Mouse (Mus musculus): ENCODE results near the gene Mrps18a.

The Mrps18a gene

DNA sequence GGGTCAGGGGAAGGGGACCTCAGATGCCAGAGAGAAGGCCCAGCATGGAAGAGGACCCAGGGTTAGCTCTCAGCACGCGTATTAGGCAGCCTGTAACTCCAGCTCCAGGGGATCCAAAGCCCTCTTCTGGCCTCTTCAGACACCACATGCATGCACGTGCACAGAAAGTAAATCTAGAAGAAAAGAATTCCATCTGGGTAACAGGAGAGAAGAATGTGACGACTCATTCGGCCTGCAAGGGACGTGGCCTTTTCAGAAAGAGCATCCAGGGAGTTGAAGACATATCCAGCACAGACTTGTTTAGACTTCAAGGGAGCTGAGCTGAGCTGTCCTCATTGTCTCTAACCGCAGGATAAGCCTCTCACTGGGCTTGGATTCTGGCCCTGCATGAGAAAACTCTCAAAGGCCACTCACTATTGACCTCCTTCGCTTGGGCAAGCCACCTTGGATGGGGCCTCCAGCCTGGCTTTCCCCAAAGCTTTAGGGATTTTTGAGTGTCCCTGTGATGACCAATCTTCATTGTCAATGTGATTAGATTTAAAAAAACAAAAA lies 8.1 kb upstream of the Mrps18a start:
- no peak for DNase-seq

GRCm38 (mm10) chr17:46104487-46104886 lies 6.3 kb upstream of the Mrps18a start:
- peak; percentile 82 to 92 for DNase-seq

GRCm38 (mm10) chr17:46108286-46108685 lies 2.5 kb upstream of the Mrps18a start:
- no peak for DNase-seq

- peak; percentile 61 to 75 for DNase-seq
These were observed 4.7 kb downstream of the Mrps18a start for GRCm38 (mm10) chr17:46115489-46115888.

DNA sequence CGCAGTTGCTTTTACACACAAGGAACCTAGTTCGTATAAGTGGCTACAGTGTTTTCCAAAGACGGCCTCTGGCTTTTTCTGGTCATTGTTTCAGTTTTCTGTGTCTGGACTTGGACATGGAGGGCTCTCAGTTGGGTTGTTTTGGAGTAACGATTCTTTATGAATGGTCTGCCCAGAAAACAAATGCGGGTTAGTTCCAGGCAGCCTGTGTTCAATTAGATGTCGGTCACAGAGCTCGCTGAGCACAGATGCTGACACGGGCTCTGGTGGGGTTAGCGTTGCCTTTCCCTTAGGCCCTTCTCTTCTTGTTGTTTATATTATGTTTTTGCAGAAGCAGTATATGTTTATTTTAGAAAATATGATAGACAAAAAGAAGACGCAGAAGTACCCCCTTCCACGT lies 5.4 kb downstream of the Mrps18a start:
- no peak for DNase-seq

GRCm38 (mm10) chr17:46116881-46117280 lies 6.1 kb downstream of the Mrps18a start:
- peak in 1 of 2 experiments; percentile 46 for DNase-seq

GRCm38 (mm10) chr17:46117623-46118422 lies 7.0 kb downstream of the Mrps18a start:
- DNase-seq: peak in 1 of 2 experiments; percentile 28

DNA sequence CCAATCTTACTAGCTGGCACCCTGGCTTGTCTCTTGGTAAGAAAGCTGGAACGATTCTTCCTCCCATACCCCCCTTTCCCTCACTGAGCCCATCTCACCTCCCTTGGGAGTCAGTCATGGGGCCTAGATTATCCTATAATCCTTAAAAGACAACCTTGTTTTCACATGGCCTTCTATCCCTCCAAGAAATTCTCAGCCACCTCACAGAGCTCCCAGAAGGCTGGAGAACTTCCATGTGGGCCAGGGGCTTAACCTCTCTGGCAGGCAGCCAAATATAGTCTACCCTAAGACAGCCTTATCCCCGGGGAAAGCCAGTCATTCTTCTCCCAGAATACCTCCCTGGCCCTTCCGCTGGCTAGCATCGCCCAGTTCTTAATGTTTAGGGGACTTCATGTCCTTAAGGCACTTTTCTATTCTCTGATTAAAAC lies 7.7 kb downstream of the Mrps18a start:
- DNase-seq: no peak

- DNase-seq: no peak
These were observed 8.9 kb downstream of the Mrps18a start for GRCm38 (mm10) chr17:46119641-46120040.

DNA sequence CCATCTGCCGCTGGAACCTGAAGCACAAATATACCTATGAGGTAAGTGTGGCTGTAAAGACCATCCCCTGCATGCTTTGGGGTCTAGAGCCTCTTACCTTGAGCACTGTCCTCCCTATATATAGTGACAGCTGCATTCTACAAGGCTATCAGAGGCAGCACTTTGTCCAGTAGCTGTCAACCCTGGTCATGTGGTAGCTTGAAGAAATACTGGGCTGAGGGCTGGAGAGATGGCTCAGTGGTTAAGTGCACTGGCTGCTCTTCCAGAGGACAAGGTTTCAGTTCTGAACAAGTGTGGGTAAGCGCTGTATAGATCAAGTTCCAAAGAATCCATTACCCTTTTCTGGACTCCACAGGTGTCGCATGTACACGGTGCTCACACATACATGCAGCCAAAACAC lies 12.0 kb downstream of the Mrps18a start:
- DNase-seq: no peak

DNA sequence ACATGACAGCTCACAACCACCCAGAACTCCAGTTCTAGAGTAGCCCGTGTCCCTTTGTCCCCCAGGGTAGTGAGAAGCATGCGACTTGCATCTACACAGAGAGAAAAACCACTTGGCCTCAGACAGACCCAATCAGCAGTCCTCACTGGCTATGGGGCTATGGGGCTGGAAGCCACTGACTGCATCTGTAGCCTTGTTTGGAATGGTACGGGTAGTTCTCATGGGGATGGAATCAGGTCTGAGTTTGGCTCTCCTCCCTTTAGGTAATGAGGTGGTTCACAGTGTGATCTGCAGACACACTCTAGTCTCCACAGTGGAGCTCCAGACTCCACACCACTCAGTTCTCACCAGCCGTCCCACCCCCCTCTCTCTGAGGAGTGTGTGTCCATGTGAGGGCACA lies 12.5 kb downstream of the Mrps18a start:
- no peak for DNase-seq

DNA sequence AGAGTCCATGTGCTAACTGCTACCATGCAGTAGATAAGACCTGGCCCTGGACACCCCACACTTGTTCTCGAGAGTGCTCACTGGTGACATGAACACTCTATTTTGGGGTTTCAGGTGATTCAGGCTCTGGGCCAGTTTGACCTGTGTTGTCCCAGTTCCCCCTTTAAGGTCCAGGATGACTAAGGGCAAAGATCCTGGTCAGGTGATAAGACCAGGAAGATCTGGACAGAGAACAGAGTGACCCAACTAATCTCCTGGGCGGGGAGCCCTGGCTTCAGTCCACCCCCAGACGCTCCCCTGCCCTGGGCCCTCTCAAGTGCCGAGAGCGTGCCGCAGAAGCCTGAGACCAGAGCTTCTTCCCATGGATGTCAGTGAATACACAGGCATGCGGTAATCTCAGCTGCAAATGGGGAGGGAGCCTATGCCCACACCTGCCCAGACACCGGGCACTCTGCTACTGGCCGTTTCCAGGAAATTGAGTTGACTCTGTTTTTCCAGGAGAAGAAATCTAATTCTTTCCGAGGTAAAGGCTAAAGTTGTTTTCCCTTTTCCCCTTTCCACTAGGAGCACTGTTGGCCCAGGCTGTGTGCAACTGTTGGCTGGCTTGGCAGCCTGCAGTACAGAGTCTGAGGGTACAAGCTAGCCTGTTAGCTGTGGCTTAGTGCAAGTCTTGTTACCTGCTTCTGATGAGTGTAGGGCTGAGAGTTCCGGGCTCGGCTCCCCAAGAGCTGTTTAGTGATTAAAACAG lies 13.3 kb downstream of the Mrps18a start:
- no peak for DNase-seq

DNA sequence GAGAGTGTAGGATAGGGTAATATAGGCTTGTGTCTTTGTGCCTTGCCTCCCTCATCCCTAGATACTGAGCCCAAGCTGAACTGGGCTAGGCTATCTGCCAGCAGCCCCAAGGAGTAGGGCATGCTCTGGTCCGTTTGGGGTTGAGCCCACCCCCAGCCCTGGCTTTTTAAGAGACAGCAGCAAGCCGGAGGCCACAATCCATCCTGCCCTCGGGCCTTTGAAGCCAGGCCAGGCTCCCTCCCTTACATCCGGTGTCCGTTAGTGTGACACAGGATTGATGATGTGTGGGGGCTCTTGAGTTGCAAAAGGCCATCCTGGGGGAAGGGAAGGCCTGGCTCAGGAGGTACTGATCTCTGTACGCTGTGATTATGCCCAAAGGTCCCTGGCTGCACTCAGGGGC lies 15.8 kb downstream of the Mrps18a start:
- peak; percentile 77 to 94 for DNase-seq

GRCm38 (mm10) chr17:46127814-46128493 lies 17.2 kb downstream of the Mrps18a start:
- peak in 1 of 2 experiments; percentile 40 for DNase-seq

DNA sequence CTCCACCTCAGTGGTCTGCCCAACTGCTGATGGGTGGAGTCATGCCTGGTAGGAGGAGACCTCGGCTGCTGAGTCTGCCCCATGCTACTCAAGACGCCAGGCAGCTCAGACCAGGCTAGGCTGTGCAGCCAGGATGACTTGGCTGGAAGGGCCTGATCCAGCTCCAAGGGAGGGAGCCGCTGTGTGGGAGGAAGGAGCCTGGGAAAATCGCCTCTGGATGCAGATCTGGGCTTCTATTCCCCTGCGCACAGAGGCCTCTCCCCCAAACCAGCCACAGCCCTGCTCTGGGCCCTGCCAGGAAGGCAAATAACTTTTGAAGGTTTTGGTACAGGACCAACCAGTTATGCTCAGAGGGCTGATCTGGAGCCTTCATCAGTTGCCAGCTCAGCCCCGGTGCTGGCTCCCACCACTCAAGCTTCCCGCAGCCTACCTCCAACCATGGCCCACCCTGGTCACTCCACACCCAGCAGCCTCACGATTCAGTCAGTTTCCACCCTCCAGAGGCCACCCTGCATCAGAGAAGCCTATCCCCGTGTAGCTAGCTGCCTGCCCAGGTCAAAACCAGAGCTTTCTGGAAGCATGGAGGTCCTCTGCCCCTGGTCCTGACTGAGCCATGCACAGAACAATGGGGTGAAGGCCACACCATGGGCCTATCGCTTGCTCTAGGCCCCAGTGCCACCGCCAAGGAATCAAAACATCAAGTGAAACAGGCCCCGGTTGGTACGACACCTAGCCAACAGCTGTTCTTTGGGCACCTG lies 19.1 kb downstream of the Mrps18a start:
- DNase-seq: peak; percentile 59 to 80

- DNase-seq: peak; percentile 76 to 84
These were observed 21.4 kb downstream of the Mrps18a start for GRCm38 (mm10) chr17:46132058-46132718.

DNA sequence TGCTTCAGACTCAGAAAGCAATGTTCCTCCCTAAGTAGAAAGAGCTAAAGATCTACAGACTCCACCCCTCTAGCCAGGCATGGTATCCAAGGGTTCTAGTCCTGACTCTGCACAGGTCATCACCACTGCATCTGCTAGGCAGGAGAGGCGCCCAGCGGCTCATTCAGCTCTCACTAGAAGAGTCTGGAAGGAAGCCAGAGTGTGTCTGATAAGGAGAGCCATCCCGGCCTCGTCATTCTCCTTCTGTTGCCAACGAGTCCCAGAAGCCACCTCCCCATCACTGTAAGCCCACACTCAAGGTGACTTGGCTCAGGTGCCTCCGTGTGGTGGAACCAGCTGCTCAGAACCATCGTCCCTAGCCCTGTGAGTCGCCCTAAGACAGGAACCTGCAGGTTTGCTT lies 22.1 kb downstream of the Mrps18a start:
- DNase-seq: no peak

- DNase-seq: peak; percentile 55 to 64
These were observed 27.9 kb downstream of the Mrps18a start for GRCm38 (mm10) chr17:46138563-46139236.

DNA sequence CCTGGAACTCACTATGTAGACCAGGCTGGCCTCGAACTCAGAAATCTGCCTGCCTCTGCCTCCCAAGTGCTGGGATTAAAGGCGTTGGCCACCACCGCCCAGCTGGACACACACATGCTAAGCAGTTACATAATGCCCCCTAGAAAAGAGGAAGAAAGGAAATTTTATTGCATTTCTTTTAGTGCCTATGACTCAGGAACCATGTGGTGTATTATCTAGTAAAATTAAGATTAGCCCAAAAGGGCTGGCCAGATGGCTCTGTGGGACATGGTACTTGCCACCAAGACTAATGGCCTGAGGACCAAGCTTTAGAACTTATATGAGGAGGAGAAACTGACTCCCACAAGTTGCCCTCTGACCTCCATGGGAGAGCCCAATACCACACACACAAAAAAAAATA lies 29.1 kb downstream of the Mrps18a start:
- no peak for DNase-seq

DNA sequence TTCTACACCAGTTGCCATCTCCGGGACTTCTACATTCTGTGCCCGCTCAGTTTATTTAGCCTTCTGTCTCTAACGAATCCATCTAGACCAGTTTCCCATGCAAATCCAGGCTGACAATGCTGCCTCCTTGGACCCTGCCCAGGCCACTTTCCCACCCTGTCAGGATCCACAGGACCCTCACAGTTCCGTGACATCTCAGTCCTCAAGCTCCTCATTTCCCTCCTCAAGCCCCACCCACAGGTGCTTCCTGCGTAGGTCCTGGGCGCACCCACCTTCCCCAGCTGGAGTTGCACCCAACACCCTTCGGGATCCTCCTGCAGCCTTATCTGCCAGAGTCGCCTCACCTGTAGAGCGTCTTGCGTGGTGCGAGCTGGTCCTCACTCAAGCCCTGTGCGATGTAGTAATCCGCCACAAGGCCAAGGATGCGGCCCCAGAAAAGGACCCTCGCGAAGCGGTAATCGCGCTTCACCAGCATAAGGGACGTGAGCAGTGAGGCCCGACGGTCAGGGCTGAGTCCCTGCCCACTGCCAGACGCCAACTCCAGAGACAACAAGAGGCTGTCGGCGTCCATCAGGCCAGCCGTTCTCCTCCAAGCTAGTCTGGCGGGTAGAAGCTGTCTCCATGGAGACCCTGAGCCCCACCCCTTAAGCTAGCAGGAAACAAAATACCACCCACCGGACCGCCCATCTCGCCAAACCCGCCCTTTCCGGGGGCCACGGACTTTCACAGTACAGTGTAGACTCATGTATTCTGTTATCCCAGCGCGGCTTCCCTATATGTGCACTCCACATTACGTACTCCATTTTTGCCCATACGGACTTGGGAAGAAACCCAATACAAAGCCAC lies 33.0 kb downstream of the Mrps18a start, which contains the start of gene Rsph9:
TSS of gene Rsph9 (minus strand) at position 639 of the 846 bp plus-strand sequence.
- DNase-seq: peak; percentile 90
